In genomic region chr5:9100849-9101801, GRCm38 (mm10) we compare ENCODE assay signal across 8 mouse cellular contexts. TPM values are rescaled to one million over a fixed set of nuclear protein-coding genes. Genes with fewer than 3 reads are reported as not detected.
DNase-seq lines count a peak whose midpoint lies in the region; ATAC-seq and TF ChIP-seq lines count a peak whose summit lies in the region.

No protein-coding gene starts in this region.

- no peak for TF ChIP-seq CTCF in stomach, postnatal 0 days (IDR thresholded peaks at IDR 0.05; ENCODE audit: low read depth)

- H3K9ac ChIP-seq in liver, embryonic 15.5 days: peak overlapping the region; percentile 59
- peak overlapping the region; percentile 93 for H3K9ac ChIP-seq in stomach, postnatal 0 days (ENCODE audit: low read length)

- peak; percentile 59 for ATAC-seq in inflammation-experienced regulatory T-cells, adult 6 months
- peak; percentile 70 for ATAC-seq in liver, embryonic 15.5 days (ENCODE audit: insufficient read depth)
- peak; percentile 77 for ATAC-seq in stomach, postnatal 0 days (ENCODE audit: low FRiP score, low TSS enrichment)

- no peaks in the 10 kb centered on the region for H3K9me3 ChIP-seq in liver, embryonic 15.5 days (replicated peaks)
- H3K9me3 ChIP-seq in stomach, postnatal 0 days (ENCODE audit: control insufficient read depth, low read length): no peaks in the 10 kb centered on the region

- peak overlapping the region; percentile 68 for H3K27ac ChIP-seq in liver, embryonic 15.5 days (replicated peaks)
- peak overlapping the region; percentile 88 for H3K27ac ChIP-seq in stomach, postnatal 0 days (replicated peaks)

- H3K4me2 ChIP-seq in liver, embryonic 15.5 days: peak overlapping the region; percentile 78
- peak overlapping the region; percentile 88 for H3K4me2 ChIP-seq in stomach, postnatal 0 days (replicated peaks; ENCODE audit: low read depth)

- peaks cover 65% of the 10 kb centered on the region for H3K27me3 ChIP-seq in liver, embryonic 15.5 days
- no peaks in the 10 kb centered on the region for H3K27me3 ChIP-seq in stomach, postnatal 0 days (ENCODE audit: control insufficient read depth, insufficient read depth, low read length)

- peak overlapping the region; percentile 74 for H3K4me3 ChIP-seq in liver, embryonic 15.5 days (replicated peaks)
- peak overlapping the region; percentile 99 for H3K4me3 ChIP-seq in stomach, postnatal 0 days (ENCODE audit: low read depth, low read length)

- H3K36me3 ChIP-seq in liver, embryonic 15.5 days (replicated peaks): no peaks in the 10 kb centered on the region
- no peaks in the 10 kb centered on the region for H3K36me3 ChIP-seq in stomach, postnatal 0 days (ENCODE audit: control insufficient read depth, insufficient read depth, low read length)

- WGBS in liver, embryonic 15.5 days (ENCODE audit: insufficient replicate concordance): under 1% methylated on average over 75 of the region's 83 CpGs
- 2% methylated on average over 70 of the region's 83 CpGs for WGBS in stomach, postnatal 0 days

- H3K4me1 ChIP-seq in liver, embryonic 15.5 days (replicated peaks): peaks cover 16% of the 10 kb centered on the region
- H3K4me1 ChIP-seq in stomach, postnatal 0 days (replicated peaks; ENCODE audit: control insufficient read depth, insufficient read depth): no peaks in the 10 kb centered on the region

- DNase-seq in 3134 (ENCODE audit: extremely low read depth, insufficient read length, low spot score) (peak; percentile 79), R1 (ENCODE audit: low read depth, low spot score) (peak; percentile 75)
- peak; percentile 74 to 82 for DNase-seq in cerebellum, postnatal 14 days
- peak; percentile 58 for DNase-seq in gastrocnemius, postnatal 10 days
- peak; percentile 49 to 55 for DNase-seq in natural killer cell, adult 2 months (ENCODE audit: low spot score in 2 of 2)
- DNase-seq in stomach, postnatal 0 days (ENCODE audit: low spot score): peak; percentile 71

- no peak for TF ChIP-seq EP300 in stomach, postnatal 0 days (optimal IDR thresholded peaks at IDR 0.05)

RNA-seq across cellular contexts. Expression of gene Tmem243, which starts 0.7 kb away (rescaled TPM):
- total RNA-seq in gastrocnemius, postnatal 10 days (2021): 1 to 10 TPM; 4.4 to 4.9 TPM
- polyA plus RNA-seq in inflammation-experienced regulatory T-cells, adult 6 months (2017; shearing (Covaris generic)): 10 to 100 TPM; 26.4 to 54.2 (median 46.2) TPM
- polyA plus RNA-seq in liver, embryonic 15.5 days (2015; fragmentation: Nextera tagmentation; extraction: Ambion mirVana): 10.6 and 10.9 TPM in 2 replicates
- 19.7 and 20.1 TPM in 2 replicates for polyA plus RNA-seq in stomach, postnatal 0 days (2015; fragmentation: Nextera tagmentation; extraction: Ambion mirVana)

Comparison
In these comparisons a context has a peak if more than half of its experiments do, and no peak if none do; other contexts are left out.
1. Peak in every context shown above with its lines: DNase-seq, ATAC-seq, H3K4me3 ChIP-seq and H3K27ac ChIP-seq.